Mouse (Mus musculus) heart, postnatal 4 days (tissue): ENCODE data around the gene Clec10a. TPM values are rescaled to one million over a fixed set of nuclear protein-coding genes. Genes with fewer than 3 reads are reported as not detected.
A peak's percentile ranks its signal among the peaks of the same experiment; 100 is the strongest.

ENCODE experiments used
- DNase-seq: peaks from one replicate; pipeline ENCODE4 v3.0.0; 2021
- total RNA-seq, 2 experiments: library from RNA; stranded (reverse); gene quantifications; 2 replicates each; pipeline ENCODE4 v1.2.3; 2021

Clec10a gene
- total RNA-seq, 2 experiments from 2014 or later: 0.60 to 0.99 TPM

DNA sequence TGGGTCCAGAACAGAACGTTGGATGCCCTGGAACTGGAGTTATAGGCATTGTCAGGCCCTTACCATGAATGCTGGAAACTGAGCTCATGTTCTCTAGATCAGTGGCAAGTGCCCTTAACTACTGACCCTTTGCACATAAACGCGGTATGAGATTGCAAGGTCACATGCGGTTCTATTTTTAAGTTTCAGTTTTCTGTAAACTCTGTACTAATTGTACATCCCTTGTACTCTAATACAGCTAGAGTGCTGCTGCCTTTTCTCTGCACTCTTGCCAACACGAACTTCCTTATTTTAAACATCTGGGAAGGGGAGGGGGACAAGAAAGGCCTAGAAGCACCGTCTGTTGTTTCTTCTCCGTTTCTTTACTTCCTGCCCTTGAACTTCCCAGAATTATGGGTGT is 29.1 kb downstream of the Clec10a start:
- DNase-seq: no peak

DNA sequence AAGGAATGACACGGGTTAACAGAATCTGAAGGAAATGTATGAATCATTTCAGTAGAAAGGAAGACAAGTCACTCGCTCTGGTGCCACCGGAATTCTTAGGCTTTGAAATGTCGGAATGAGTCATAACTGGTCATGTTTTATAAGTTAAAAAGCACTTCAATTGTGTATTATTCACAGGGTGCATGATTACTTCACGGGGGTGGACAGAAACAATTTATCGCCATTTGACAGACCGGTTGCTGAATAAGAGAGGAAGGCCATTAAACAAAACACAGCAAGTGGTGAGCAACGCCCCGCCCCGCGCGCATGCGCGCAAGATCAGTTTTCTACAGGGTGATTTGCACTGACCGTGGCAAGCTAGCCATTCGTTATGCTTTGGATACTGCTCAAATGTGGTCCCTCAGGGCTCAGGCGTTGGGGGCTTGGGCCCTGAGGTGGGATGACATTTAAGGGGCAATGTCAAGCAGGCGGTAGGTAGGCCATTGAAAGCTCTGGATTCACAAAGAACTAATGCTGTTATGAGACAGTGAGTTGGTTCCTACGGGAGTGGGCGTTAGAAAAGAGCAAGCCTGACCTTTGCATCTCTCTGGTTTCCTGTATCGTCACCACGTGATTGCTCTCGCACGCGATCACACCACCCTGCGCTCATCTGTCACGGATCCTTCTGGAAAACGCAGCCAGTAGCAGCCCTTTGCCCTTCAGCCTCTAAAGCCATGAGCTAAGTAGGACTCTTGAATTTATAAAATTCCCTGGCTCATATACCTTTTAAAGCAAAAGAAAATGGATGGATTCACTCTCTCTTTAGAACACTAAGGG is 33.5 kb downstream of the Clec10a start:
- no peak for DNase-seq

DNA sequence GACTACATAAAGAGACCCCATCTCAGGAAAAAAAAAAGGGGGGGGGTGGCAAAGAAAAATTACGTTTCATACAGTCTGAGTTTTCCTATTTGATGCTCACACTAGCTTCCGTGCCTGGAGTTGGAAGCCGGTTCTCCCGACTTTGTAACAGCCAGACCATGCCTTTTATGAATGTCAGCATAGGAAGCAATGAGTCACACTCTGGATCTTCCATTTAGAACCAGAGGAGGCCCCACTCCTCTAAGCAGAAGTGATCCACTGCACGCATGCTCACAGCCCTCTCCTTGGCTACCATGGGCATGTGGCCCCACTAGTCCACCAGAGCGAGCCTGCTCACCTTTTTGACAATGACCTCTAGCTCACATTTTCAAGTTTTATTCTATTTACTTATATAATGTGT is 35.2 kb downstream of the Clec10a start:
- no peak for DNase-seq

DNA sequence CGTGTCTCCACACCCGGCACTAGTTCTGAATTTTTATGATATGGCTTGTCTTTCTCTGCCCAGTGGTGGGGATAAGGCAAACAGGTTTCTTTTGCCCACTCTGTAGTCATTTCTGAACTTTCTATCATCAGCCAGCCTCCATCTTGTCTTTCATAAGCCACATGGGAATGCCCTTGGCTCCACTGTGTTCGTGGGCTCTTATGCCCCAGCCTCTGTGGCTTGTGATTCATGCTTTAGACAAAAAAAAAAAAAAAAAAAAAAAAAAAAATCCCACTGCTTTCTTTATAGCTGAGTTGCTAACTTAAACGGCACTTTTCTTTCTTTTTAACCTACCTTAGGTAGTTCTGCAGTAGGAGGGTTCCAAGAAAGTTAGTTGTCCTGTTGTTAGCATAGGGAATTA is 36.2 kb downstream of the Clec10a start:
- DNase-seq: no peak

DNA sequence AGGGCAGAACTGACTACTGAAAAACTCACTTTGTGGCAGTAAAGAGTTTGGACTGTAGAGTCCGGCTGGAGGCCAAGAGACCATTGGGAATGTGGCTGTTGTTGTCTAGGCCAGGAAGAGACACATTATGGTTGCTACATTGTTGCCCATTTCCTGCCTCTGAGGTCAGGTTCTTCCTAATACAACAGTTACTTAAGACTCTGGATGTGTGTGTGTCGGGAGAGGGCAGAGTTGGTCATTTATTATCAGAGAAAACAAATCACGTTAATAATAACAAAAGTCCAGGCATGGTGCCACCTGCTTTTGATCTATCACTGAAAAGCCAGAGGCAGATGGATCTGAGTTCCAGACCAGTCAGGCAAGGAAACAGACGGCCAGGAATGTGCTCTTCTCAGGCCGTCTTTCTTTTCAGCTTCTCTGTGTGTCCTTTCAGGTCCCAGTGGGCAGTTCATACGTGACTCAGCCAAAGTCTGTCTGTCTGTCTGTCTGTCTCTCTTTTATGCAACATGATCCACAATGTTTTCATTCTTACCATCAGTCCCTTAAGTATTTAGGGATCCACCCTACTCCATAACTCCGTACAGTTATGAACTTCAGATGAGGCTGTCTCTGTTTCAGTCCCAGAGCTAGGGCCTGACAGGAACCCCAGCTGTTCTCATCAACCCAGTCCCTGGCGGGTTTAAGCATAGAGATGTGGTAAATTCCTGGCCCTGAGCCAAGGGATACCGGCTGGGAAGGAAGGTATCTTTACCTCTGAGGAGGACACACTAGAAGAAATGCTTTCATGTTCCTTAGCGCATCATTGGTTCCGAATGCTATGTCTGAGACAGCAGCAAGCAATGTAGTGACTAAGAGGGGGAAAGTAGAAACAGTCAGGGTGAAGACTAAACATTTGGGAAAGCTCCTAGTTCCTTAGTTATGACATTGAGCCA is 37.6 kb downstream of the Clec10a start:
- DNase-seq: no peak

DNA sequence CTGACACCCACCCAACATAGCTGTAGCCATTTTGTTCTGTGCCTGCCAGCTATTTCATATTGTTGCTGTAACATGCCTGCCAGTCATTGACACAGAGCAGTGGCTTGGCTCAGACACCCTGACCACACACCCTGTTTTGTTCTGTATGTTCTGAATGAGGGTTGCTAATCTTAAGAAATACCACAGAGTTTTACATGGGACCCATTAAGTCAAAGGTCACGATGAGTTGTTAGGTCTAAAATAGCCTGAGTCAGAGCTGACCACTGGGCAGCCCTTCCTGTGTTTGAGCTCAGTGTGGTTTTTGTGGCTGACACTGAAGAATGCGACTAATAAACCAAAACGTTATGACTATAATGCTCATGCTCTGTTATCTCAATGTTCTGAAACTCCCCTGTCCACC is 42.3 kb downstream of the Clec10a start:
- no peak for DNase-seq

DNA sequence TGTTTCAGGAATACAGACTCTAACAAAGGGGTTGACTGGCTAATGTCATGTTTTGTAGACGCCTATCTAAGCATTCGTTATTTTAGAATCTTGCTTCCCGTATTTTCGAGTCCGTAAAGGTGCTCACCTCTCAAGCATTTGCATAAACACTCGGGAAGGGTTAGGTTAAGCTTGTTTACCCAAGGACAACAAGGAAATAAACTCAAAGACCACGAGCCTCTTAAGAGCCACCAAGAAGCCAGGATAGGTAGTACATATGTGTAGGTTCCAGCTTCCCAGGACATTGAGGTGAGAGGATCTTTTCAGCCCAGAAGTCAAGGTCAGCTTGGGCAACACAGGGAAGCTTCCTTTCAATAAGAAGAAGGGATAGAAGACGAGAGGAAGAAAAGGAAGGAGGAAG is 43.1 kb downstream of the Clec10a start:
- DNase-seq: no peak

DNA sequence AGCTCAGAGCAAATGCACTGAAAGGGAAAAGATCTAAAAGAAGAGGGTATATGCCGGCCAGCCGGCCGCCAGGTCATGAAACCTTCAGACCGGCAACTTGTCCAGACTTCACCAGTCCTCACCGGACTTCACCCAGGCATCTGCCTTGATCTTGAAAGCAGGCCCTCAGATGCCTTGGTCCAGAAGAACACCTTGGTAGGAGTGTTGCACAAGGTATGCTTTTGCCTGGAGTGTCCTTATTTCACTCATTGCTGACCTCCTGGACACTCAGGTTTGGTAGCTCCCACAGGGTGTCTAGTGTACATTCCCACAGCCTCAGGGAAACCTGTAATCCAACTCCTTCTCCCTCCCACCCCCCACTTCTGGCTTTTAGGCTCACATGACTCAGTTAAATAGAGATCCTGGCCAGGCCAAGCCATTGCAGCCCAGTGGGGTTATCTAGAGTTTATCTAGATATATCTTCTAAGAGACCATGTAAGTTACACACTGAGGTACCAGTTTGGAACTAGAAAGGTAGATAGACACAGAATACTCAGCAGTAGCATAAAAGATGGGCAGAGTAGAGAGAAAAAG is 44.1 kb downstream of the Clec10a start:
- no peak for DNase-seq

DNA sequence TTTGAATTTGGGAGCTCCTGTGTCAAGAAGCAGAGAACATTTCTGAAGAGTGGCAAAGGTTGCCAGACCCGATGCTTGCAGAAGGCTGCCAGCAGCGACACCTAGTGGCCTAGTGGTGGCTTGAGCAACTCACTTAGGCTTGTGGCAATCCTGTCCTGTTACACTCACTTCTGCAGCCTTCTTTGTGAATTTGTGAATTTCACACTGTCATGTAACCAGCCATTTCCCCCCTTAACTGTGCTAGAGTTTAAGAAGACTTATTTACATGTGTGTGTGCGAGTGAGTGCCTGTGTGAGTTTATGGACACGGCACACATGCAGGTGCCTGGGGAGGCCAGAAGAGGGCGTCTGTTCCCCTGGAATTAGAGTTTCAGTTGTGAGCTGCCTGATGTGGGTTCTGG is 45.7 kb downstream of the Clec10a start:
- peak; percentile 88 for DNase-seq

DNA sequence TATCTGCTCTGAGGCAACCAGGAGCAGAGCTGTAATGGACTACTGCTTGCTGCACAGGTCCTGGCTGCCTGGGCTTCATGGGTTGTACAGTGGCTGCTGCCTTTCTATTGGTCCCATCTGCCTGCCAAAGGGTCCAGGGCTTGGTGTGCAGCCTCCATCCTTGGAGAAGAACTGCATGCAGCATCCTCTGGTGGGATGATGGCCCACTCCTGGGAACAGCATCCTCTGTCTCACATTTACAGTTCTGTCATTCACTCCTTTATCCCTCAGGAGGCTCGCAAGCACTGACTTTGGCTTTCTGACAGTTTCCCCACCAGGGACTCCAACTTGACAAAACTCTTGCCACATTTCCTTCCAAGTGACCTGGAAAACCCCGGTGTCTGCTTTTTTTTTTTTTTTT is 50.8 kb downstream of the Clec10a start:
- DNase-seq: no peak

DNA sequence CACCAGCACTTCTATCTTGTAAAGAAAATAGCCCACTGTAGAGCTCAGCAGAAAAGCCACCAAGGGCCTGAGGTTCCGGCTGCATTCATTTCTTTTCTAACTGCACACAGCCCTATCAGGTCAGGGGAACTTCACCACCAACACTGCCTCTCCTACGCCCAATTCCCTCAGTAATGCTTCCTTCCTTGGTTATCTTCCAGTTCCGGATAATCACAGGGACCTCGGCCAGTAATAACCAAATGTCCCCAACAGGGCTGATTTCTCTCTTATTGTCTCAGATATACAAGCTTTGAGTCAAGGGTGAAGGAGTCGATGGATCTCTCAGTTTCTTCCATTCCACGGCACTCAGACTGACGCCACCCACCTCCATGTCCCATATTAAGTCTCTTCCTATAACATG is 51.3 kb downstream of the Clec10a start:
- DNase-seq: no peak

DNA sequence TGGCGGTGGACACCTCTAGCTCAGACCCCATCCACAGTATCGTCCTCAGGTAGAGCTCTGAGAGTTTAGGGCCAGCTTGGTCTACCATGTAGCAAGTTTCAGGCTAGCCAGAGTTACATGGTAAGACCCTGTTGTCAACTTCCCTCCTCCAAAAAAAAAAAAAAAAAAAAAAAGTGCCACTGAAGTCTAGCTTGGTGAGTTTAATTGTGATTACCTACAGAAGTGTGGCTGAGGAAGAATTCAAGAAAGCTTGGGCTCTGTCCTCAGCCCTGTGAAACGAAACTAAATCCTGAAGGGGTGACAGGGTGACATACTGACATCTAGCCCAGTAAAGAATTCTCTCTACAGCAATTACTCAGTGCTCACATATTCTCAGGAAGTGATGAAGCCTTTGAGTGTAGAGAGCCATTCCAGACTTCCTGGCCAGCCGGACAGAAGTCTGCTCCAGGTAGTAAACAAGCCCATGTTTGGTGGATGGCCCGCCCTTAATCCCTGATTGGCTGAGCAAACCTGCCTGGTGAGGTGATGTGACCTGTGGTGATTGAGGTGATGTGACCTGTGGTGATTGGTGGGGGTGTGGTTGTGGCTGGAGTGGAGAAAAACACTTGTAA is 52.9 kb downstream of the Clec10a start:
- no peak for DNase-seq

DNA sequence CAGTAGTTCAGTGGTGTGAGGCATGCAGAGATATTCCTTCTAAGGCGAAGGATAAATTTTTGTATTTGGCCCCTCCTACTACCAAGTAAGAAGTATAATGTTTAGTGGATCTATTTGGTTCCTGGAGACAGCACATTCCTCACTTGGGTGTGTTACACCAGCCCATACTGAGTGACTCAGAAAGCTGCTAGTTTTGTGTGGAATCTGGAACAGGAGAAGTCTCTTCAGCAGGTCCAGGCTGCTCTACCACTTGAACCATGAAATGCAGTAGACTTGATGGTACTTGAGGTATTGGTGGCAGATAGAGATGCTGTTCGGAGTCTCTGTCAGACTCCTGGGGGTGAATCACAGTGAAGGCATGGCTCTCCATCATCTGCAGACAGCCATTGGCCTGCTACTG is 54.7 kb downstream of the Clec10a start:
- DNase-seq: no peak

DNA sequence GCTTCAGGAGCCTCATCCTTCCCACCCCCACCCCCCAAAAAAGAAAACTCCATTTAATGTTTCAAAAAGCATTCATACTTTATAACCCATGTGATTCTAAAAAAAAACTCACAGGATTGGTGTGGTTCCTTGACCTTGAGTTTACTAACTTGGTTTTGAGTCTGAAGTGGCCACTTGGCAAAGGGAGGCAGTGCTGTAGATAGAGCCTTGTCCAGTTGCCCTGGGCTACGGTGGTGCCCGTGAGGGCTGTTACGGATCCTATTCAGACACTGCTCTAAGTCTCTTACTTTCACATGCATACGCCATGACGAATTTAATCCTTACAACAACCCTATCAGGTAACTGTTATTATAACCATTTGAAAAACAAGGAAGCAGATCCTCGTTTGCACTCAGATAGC is 56.0 kb downstream of the Clec10a start:
- no peak for DNase-seq

DNA sequence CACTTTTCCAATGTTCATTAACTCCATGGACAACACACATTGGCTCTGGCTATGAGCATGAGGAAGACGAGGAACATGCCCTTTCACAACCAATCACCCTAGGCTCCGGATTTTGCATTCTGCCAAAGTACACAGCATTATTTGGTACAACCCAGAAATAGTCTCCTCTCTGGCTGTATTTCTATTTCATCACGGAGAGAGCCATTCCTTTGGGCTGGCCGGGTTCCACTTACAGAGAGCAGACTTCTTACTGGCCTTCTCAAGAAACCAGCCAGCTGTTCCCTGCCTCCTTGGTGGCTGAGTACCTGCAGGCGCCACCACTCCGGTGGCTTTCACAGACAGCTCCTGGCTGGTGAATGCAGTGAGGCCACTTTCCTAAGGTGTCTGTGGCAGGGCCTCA is 56.4 kb downstream of the Clec10a start, which contains the start of gene Slc16a11:
Gene Slc16a11, plus strand, starts transcription at position 330 of the 400 bp plus-strand sequence.
- DNase-seq: no peak

DNA sequence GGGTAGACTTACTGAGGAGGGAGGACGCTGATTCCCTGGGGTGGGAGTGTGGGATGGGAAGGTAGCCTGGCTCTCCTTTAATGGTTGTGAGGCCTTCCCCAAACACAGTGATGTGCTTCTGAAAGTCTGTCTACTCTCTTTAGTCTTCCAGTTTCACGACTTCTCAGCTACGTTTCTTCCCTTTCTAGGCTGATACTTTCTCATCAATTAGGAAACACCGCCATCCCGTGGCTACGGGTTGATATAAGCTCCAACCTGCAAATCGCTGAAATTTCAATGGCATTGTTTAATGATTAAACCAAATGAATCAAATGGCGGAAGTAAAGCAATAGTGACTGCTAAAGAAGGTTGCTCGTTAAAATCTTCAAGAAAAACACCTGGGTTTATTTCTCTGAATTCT is 56.9 kb downstream of the Clec10a start:
- DNase-seq: peak; percentile 76

DNA sequence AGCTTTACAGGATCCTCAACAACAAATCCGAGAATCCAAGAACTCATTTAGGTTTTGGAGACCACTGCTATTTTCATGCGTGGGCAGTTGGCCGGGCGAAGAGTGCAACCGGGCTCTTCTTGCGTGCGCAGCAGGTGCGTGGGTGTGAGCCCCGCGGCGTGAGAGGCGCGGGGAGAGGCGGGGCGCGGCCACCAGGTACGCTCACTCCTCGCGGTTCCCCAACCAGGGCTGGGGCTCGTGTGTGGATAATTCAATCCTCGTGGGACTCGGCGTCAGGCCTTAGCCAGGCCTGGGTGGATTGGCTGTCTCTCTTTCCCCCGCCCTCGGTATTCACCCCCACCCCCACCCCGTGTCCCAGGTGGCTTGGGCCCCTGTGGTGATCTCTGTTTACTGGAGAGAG is 57.7 kb downstream of the Clec10a start:
- no peak for DNase-seq

DNA sequence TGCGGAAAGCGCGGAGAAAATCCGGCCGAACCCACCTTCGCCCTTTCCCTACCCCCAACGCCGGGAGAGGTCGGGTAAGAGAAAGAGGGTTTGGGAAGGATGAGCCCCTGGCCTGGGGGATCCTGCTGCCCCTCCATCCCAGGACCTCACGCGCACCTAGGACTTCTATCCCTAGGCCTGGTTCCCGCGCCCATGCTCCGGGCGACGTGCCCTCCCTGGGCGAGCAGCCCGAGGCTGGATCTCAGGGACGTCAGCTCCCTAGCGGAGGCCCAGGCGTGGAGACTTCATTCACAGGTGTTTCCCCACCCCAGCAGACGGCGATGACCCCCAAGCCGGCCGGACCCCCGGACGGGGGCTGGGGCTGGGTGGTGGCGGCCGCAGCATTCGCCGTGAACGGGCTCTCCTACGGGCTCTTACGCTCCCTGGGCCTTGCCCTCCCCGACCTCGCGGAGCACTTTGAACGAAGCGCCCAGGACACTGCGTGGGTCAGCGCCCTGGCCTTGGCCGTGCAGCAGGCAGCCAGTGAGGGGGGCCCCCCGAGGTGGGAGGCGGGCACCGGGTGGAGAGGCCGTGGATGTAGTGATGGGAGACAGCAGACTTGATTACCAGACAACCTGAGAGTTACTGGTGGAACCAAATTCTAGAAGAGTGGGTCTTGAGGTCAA is 58.3 kb downstream of the Clec10a start:
- peak; percentile 17 for DNase-seq

DNA sequence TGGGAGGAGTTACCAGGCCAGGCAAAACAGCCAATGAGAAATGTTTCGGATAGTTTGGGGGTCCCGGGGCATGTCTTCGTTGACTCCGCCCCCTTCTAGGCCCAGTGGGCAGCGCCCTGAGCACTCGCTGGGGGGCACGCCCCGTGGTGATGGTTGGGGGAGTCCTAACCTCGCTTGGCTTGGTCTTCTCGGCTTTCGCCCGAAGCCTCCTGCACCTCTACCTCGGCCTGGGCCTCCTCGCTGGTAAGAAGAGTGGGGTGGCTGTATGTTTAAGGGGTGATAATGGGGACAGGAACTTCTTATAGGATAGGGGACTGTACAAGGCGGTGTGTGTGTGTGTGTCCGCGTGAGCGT is 58.8 kb downstream of the Clec10a start:
- DNase-seq: peak; percentile 16

DNA sequence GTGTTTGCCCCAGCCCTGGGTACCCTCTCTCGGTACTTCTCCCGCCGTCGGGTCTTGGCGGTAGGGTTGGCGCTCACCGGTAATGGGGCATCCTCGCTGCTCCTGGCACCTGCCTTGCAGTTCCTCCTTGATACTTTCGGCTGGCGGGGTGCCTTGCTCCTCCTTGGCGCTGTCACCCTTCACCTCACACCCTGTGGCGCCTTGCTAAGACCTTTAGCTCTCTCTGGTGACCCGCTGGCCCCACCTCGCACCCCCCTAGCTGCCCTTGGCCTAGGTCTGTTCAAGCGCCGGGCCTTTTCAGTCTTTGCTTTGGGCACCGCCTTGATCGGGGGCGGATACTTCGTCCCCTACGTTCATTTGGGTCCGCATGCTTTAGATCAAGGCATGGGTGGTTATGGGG is 59.3 kb downstream of the Clec10a start:
- DNase-seq: no peak

DNA sequence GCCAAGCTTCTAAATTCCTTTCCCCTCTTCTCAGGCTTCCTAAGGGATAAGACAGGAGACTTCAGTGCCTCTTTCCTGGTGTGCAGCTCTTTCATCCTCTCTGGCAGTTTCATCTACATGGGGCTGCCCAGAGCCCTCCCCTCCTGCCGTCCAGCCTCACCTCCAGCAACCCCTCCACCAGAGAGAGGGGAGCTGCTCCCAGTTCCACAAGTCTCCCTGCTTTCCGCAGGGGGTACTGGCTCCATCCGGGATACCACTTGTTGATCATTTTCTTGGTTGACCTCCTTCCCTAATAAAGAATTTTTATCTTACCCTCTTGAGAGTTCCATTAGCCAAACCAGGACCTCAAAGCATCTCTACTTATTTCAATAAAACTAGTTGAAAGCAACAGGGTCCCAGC is 60.1 kb downstream of the Clec10a start:
- no peak for DNase-seq

DNA sequence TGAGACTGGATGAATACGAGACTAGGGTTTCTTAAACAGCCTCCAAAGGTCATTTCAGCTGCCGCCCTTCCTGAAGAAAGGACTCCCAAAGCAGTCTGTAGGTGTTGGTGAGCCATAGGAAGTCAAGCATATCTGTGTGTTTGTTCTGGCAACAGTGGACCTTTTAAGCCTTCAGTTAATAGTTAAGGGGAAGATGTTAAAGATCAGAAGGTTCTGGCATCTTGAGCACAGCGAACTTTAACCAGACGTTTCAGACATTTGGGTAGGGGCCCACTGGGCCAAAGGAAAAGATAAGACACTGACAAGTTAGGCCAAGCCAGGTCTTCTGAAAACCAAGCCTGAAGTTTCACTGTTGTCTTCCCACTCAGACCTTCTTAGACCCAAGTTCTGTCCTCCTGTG is 62.0 kb downstream of the Clec10a start:
- no peak for DNase-seq
